Mouse (Mus musculus) ES-Bruce4 (cell line): ENCODE data around the gene Tm2d3.

Experiments used
- CTCF ChIP-seq: IDR thresholded peaks from one replicate; pipeline ENCODE4 v1.8.1; 2011; ENCODE audit warnings: low read depth, low read length
- EP300 ChIP-seq: IDR thresholded peaks from 2 replicates; pipeline ENCODE4 v1.6.1; 2011; ENCODE audit warnings: low read depth, low read length; ENCODE audit not compliant: insufficient read depth

GRCm38 (mm10) chr7:65663225-65663790, 27.7 kb upstream of the Tm2d3 start:
- TF ChIP-seq EP300 (no peak), CTCF (no peak)
